Comparison of ENCODE assay signal across 26 mouse cellular contexts in the genomic region with DNA sequence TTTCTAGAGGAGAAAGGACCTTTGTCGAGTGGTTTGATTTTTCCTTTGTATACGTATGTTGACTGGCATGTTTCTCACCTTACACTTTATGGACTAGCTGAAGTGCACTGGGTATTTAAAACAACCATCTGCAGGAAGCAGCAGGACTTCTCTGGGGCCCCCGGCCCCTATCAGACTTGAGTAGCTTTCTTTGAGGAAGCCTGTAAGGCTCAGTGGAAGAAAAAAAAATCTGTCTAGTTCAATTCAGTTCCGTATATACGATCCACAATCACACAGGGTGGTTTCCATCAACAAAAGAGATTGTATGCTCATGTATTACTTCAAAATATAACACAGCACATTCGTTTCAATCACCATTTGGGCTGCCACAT. TPM values are rescaled to one million over a fixed set of nuclear protein-coding genes. Genes with fewer than 3 reads are reported as not detected.
DNase-seq lines count a peak whose midpoint lies in the region; ATAC-seq and TF ChIP-seq lines count a peak whose summit lies in the region.
"Had no signal": no experiment of that assay in that cellular context is flagged by ENCODE, and none has a peak within 500 bp of the region (broad histone marks: within the 10 kb centered on the region; RNA-seq: fewer than 3 reads in every experiment).

No protein-coding gene starts in this region.

- no peak for ATAC-seq in lung, postnatal 0 days
- peak; percentile 58 to 76 for ATAC-seq in hematopoietic stem cell, adult 5-6 weeks (replicated peaks in 1 of 2; ENCODE audit: insufficient read depth in 1 of 2, low FRiP score in 2 of 2, low TSS enrichment in 1 of 2, low read depth in 1 of 2, poor library complexity in 2 of 2, severe bottlenecking in 2 of 2)
- no peak for ATAC-seq in megakaryocyte-erythroid progenitor cell, adult 5-6 weeks (replicated peaks; ENCODE audit: low FRiP score, low TSS enrichment, poor library complexity, severe bottlenecking)
- ATAC-seq in inflammation-experienced regulatory T-cells, adult 6 months = no peak
- ATAC-seq: forebrain, embryonic 16.5 days; Patski had no signal

- no peak for DNase-seq in layer of hippocampus, adult 2 months (ENCODE audit: low spot score in 2 of 2)
- DNase-seq in layer of hippocampus, postnatal 25 days (ENCODE audit: extremely low spot score in 1 of 2, low spot score in 1 of 2) = no peak
- DNase-seq in lung, postnatal 0 days (ENCODE audit: low spot score) = peak; percentile 13
- DNase-seq in lung, postnatal 14 days = no peak
- peak; percentile 26 for DNase-seq in retina, embryonic 14.5 days (ENCODE audit: low spot score)
- DNase-seq: cerebellum, adult 18-20 months; embryo, embryonic 11 days; gastrocnemius, postnatal 14 days; heart, adult 18-20 months; heart, postnatal 10 days; kidney, postnatal 14 days; lung, postnatal 4 days had no signal

- H3K4me1 ChIP-seq in lung, postnatal 0 days (ENCODE audit: insufficient read depth, low read depth, low read length) = no peaks in the 10 kb centered on the region
- H3K4me1 ChIP-seq: hindbrain, embryonic 12.5 days; limb, embryonic 15.5 days; midbrain, embryonic 10.5 days had no signal

- H3K9me3 ChIP-seq in lung, postnatal 0 days (ENCODE audit: low read length) = no peaks in the 10 kb centered on the region
- H3K9me3 ChIP-seq: G1E; heart, embryonic 12.5 days; hindbrain, embryonic 12.5 days; limb, embryonic 15.5 days; midbrain, embryonic 10.5 days had no signal

- H3K9ac ChIP-seq in lung, postnatal 0 days (replicated peaks; ENCODE audit: low read depth) = no peak overlapping the region
- H3K9ac ChIP-seq: heart, embryonic 12.5 days; hindbrain, embryonic 12.5 days; limb, embryonic 15.5 days had no signal

- H3K36me3 ChIP-seq in lung, postnatal 0 days (ENCODE audit: insufficient read depth, low read length) = no peaks in the 10 kb centered on the region
- H3K36me3 ChIP-seq: G1E; heart, embryonic 12.5 days; hindbrain, embryonic 12.5 days; limb, embryonic 15.5 days; midbrain, embryonic 10.5 days had no signal

- TF ChIP-seq CTCF in layer of hippocampus, adult 2 months (conservative IDR thresholded peaks at IDR 0.05) = no peak
- no peak for TF ChIP-seq CTCF in lung, postnatal 0 days (IDR thresholded peaks at IDR 0.05)

- H3K27me3 ChIP-seq in lung, postnatal 0 days (replicated peaks; ENCODE audit: insufficient read depth, low read length) = no peaks in the 10 kb centered on the region
- H3K27me3 ChIP-seq: heart, embryonic 12.5 days; hindbrain, embryonic 12.5 days; limb, embryonic 15.5 days had no signal

- no peak overlapping the region for H3K4me3 ChIP-seq in layer of hippocampus, adult 2 months
- no peak overlapping the region for H3K4me3 ChIP-seq in lung, postnatal 0 days (ENCODE audit: low read depth, low read length)
- H3K4me3 ChIP-seq: heart, embryonic 12.5 days; hindbrain, embryonic 12.5 days; limb, embryonic 15.5 days; midbrain, embryonic 10.5 days had no signal

- TF ChIP-seq EP300 in lung, postnatal 0 days (IDR thresholded peaks at IDR 0.05) = no peak

- H3K27ac ChIP-seq in layer of hippocampus, adult 2 months = peak overlapping the region; percentile 33; the same call in 1 of the 2 replicates
- no peak overlapping the region for H3K27ac ChIP-seq in lung, postnatal 0 days (ENCODE audit: low read length)
- H3K27ac ChIP-seq: hindbrain, embryonic 12.5 days; limb, embryonic 15.5 days; midbrain, embryonic 10.5 days had no signal

- H3K4me2 ChIP-seq in lung, postnatal 0 days (replicated peaks; ENCODE audit: low read depth, low read length) = no peak overlapping the region
- H3K4me2 ChIP-seq: heart, embryonic 12.5 days; hindbrain, embryonic 12.5 days; limb, embryonic 15.5 days had no signal

- WGBS in lung, postnatal 0 days = 24% methylated on average over 6 of the region's 6 CpGs

RNA-seq across cellular contexts. Expression of a gene that starts 45.8 kb away (rescaled TPM):
- total RNA-seq in layer of hippocampus, adult 2 months (2021) = not detected
- not detected for total RNA-seq in layer of hippocampus, postnatal 25 days (2021)
- 2.1 and 3.2 TPM in 2 replicates for polyA plus RNA-seq in lung, postnatal 0 days (2015; fragmentation: Nextera tagmentation; extraction: Ambion mirVana)
- total RNA-seq in hematopoietic stem cell, adult 5-6 weeks (2017) = not detected in 2 replicates
- not detected in 2 replicates for total RNA-seq in megakaryocyte-erythroid progenitor cell, adult 5-6 weeks (2014; fragmentation: Nextera tagmentation)
- total RNA-seq in megakaryocyte-erythroid progenitor cell, adult 5-6 weeks (2017) = not detected in 2 replicates
- polyA plus RNA-seq in inflammation-experienced regulatory T-cells, adult 6 months (2017; shearing (Covaris generic)) = not detected
- total RNA-seq: G1E; heart, adult 18-20 months; layer of hippocampus, adult 18-20 months; left cerebral cortex, adult 18-20 months; left cerebral cortex, postnatal 36 days had no signal
- polyA plus RNA-seq: G1E; hindbrain, embryonic 12.5 days; midbrain, embryonic 10.5 days; Patski; small intestine, adult 2 months had no signal

RNA-seq across cellular contexts. Expression of a gene that starts 47.9 kb away (rescaled TPM):
- total RNA-seq in layer of hippocampus, adult 2 months (2021) = 1 to 10 TPM; 2.6 to 2.8 TPM
- total RNA-seq in layer of hippocampus, postnatal 25 days (2021) = 1 to 10 TPM; 1.3 to 2.4 TPM
- 5.3 and 5.8 TPM in 2 replicates for polyA plus RNA-seq in lung, postnatal 0 days (2015; fragmentation: Nextera tagmentation; extraction: Ambion mirVana)
- 3.3 and 6.0 TPM in 2 replicates for total RNA-seq in hematopoietic stem cell, adult 5-6 weeks (2017)
- 3.3 and 5.2 TPM in 2 replicates for total RNA-seq in megakaryocyte-erythroid progenitor cell, adult 5-6 weeks (2014; fragmentation: Nextera tagmentation)
- 1.4 and 2.4 TPM in 2 replicates for total RNA-seq in megakaryocyte-erythroid progenitor cell, adult 5-6 weeks (2017)
- polyA plus RNA-seq in inflammation-experienced regulatory T-cells, adult 6 months (2017; shearing (Covaris generic)) = 1 to 10 TPM in 2 of 3 experiments, under 1 TPM in 1; 0.70 to 3.1 (median 1.4) TPM

RNA-seq across cellular contexts. Expression of a gene that starts 48.5 kb away (rescaled TPM):
- total RNA-seq in layer of hippocampus, adult 2 months (2021) = 100 to 1,000 TPM; 110 to 118 TPM
- 100 to 1,000 TPM in 1 of 2 experiments, 10 to 100 TPM in 1; 95.7 to 110 TPM for total RNA-seq in layer of hippocampus, postnatal 25 days (2021)
- 16.0 and 17.3 TPM in 2 replicates for polyA plus RNA-seq in lung, postnatal 0 days (2015; fragmentation: Nextera tagmentation; extraction: Ambion mirVana)
- total RNA-seq in hematopoietic stem cell, adult 5-6 weeks (2017) = 136 TPM in 2 replicates
- total RNA-seq in megakaryocyte-erythroid progenitor cell, adult 5-6 weeks (2014; fragmentation: Nextera tagmentation) = 115 and 123 TPM in 2 replicates
- 115 and 119 TPM in 2 replicates for total RNA-seq in megakaryocyte-erythroid progenitor cell, adult 5-6 weeks (2017)
- polyA plus RNA-seq in inflammation-experienced regulatory T-cells, adult 6 months (2017; shearing (Covaris generic)) = 10 to 100 TPM; 40.5 to 64.2 (median 52.0) TPM

Comparison
In these comparisons a context has a peak if more than half of its experiments do, and no peak if none do; other contexts are left out.
1. DNase-seq: peak in lung, postnatal 0 days (single experiment) and retina, embryonic 14.5 days (single experiment); none in layer of hippocampus, adult 2 months (0 of 2), layer of hippocampus, postnatal 25 days (0 of 2) and lung, postnatal 14 days (single experiment).
2. ATAC-seq: peak in hematopoietic stem cell, adult 5-6 weeks (2 of 2); none in lung, postnatal 0 days (single experiment), megakaryocyte-erythroid progenitor cell, adult 5-6 weeks (single experiment) and inflammation-experienced regulatory T-cells, adult 6 months (single experiment).